Mouse (Mus musculus): ENCODE results near the gene Olfr31. TPM values are rescaled to one million over a fixed set of nuclear protein-coding genes. Genes with fewer than 3 reads are reported as not detected.
A peak's percentile ranks its signal among the peaks of the same experiment; 100 is the strongest.

The Olfr31 gene
- not detected in 2 replicates for polyA plus RNA-seq (2015; fragmentation: Nextera tagmentation; extraction: Ambion mirVana)

GRCm38 (mm10) chr14:14322528-14322927 lies at the start of gene Olfr31:
TSS of gene Olfr31 (plus strand) at chr14:14322828.
- Histone ChIP-seq H3K9ac (no peak within 1 kb of the TSS), H3K4me3 (replicated peaks) (no peak within 1 kb of the TSS), H3K4me1 (replicated peaks) (no peaks in the 10 kb centered on the region), H3K9me3 (no peaks in the 10 kb centered on the region), H3K27me3 (replicated peaks) (no peaks in the 10 kb centered on the region), H3K27ac (no peak within 1 kb of the TSS), H3K4me2 (replicated peaks) (no peak within 1 kb of the TSS), H3K36me3 (no peaks in the 10 kb centered on the region)
- ATAC-seq: no peak

- ATAC-seq: peak; percentile 53; the same call in 1 of the 2 replicates
- no peaks in the 10 kb centered on the region for H3K27me3 ChIP-seq (replicated peaks)
- peak overlapping the region; percentile 22 for H3K4me3 ChIP-seq (replicated peaks)
- H3K9me3 ChIP-seq: no peaks in the 10 kb centered on the region
- H3K27ac ChIP-seq: 0 out of 2 replicates have a peak overlapping the region, but pooled peaks have one; percentile 6
- H3K36me3 ChIP-seq: no peaks in the 10 kb centered on the region
- H3K9ac ChIP-seq: no peak overlapping the region
- H3K4me1 ChIP-seq (replicated peaks): no peaks in the 10 kb centered on the region
- peak overlapping the region; percentile 34; the same call in 1 of the 2 replicates for H3K4me2 ChIP-seq (replicated peaks)
- WGBS: 51% methylated on average over 7 of the region's 7 CpGs
These were observed 28.2 kb upstream of the Olfr31 start for GRCm38 (mm10) chr14:14294426-14294825.

- Histone ChIP-seq H3K36me3 (no peaks in the 10 kb centered on the region), H3K27ac (no peak overlapping the region), H3K9me3 (no peaks in the 10 kb centered on the region), H3K27me3 (replicated peaks) (no peaks in the 10 kb centered on the region), H3K4me3 (replicated peaks) (0 out of 2 replicates have a peak overlapping the region, but pooled peaks have one; percentile 11), H3K9ac (no peak overlapping the region), H3K4me1 (replicated peaks) (no peaks in the 10 kb centered on the region), H3K4me2 (replicated peaks) (peak overlapping the region; percentile 38)
- WGBS: 50% methylated on average over 16 of the region's 16 CpGs
- ATAC-seq: no peak
These were observed 13.7 kb upstream of the Olfr31 start for GRCm38 (mm10) chr14:14308938-14309337.

GRCm38 (mm10) chr14:14309416-14309815 lies 13.2 kb upstream of the Olfr31 start:
- Histone ChIP-seq H3K9me3 (no peaks in the 10 kb centered on the region), H3K4me1 (replicated peaks) (no peaks in the 10 kb centered on the region), H3K36me3 (no peaks in the 10 kb centered on the region), H3K4me2 (replicated peaks) (peak overlapping the region; percentile 38; the same call in 1 of the 2 replicates), H3K9ac (no peak overlapping the region), H3K27me3 (replicated peaks) (no peaks in the 10 kb centered on the region), H3K4me3 (replicated peaks) (no peak overlapping the region), H3K27ac (no peak overlapping the region)
- WGBS: 54% methylated on average over 14 of the region's 14 CpGs
- no peak for ATAC-seq

GRCm38 (mm10) chr14:14345113-14345871 lies 22.7 kb downstream of the Olfr31 start:
- peaks cover 19% of the 10 kb centered on the region for H3K9me3 ChIP-seq
- whole genome bisulfite sequencing: 4% methylated on average over 40 of the region's 40 CpGs
- H3K4me2 ChIP-seq (replicated peaks): peak overlapping the region; percentile 82
- peak; percentile 87 for ATAC-seq
- H3K4me1 ChIP-seq (replicated peaks): no peaks in the 10 kb centered on the region
- peak overlapping the region; percentile 58 for H3K4me3 ChIP-seq (replicated peaks)
- H3K9ac ChIP-seq: peak overlapping the region; percentile 45
- H3K27ac ChIP-seq: peak overlapping the region; percentile 76
- no peaks in the 10 kb centered on the region for H3K27me3 ChIP-seq (replicated peaks)
- peaks cover 12% of the 10 kb centered on the region for H3K36me3 ChIP-seq

GRCm38 (mm10) chr14:14345948-14346812 lies 23.6 kb downstream of the Olfr31 start, which contains the start of gene Il3ra:
TSS of gene Il3ra (plus strand) at chr14:14346275.
- Histone ChIP-seq H3K4me2 (replicated peaks) (peak within 1 kb of the TSS; percentile 82), H3K27me3 (replicated peaks) (no peaks in the 10 kb centered on the region), H3K4me3 (replicated peaks) (peak within 1 kb of the TSS; percentile 58), H3K9me3 (peaks cover 22% of the 10 kb centered on the region), H3K4me1 (replicated peaks) (no peaks in the 10 kb centered on the region), H3K27ac (peak within 1 kb of the TSS; percentile 76), H3K9ac (peak within 1 kb of the TSS; percentile 45), H3K36me3 (peaks cover 14% of the 10 kb centered on the region)
- 3% methylated on average over 69 of the region's 69 CpGs for WGBS
- peak; percentile 69 for ATAC-seq

GRCm38 (mm10) chr14:14346813-14347100 lies 24.1 kb downstream of the Olfr31 start:
- Histone ChIP-seq H3K4me3 (replicated peaks) (peak overlapping the region; percentile 58), H3K9ac (no peak overlapping the region), H3K27ac (no peak overlapping the region), H3K9me3 (peaks cover 24% of the 10 kb centered on the region), H3K4me2 (replicated peaks) (peak overlapping the region; percentile 82), H3K27me3 (replicated peaks) (no peaks in the 10 kb centered on the region), H3K4me1 (replicated peaks) (no peaks in the 10 kb centered on the region), H3K36me3 (peaks cover 19% of the 10 kb centered on the region)
- ATAC-seq: peak; percentile 14; the same call in 1 of the 2 replicates
- WGBS: 24% methylated on average over 15 of the region's 16 CpGs

- Histone ChIP-seq H3K9ac (no peak overlapping the region), H3K27me3 (replicated peaks) (no peaks in the 10 kb centered on the region), H3K4me3 (replicated peaks) (no peak overlapping the region), H3K4me2 (replicated peaks) (0 out of 2 replicates have a peak overlapping the region, but pooled peaks have one; percentile 82), H3K9me3 (peaks cover 24% of the 10 kb centered on the region), H3K4me1 (replicated peaks) (no peaks in the 10 kb centered on the region), H3K36me3 (peaks cover 19% of the 10 kb centered on the region), H3K27ac (no peak overlapping the region)
- ATAC-seq: peak; percentile 2; the same call in 1 of the 2 replicates
- 81% methylated on average over 17 of the region's 17 CpGs for WGBS
These were observed 24.7 kb downstream of the Olfr31 start for GRCm38 (mm10) chr14:14347151-14347835.

GRCm38 (mm10) chr14:14347836-14348621 lies 25.4 kb downstream of the Olfr31 start:
- peaks cover 19% of the 10 kb centered on the region for H3K36me3 ChIP-seq
- no peak overlapping the region for H3K27ac ChIP-seq
- peaks cover 24% of the 10 kb centered on the region for H3K9me3 ChIP-seq
- WGBS: 94% methylated on average over 14 of the region's 14 CpGs
- no peak for ATAC-seq
- H3K27me3 ChIP-seq (replicated peaks): no peaks in the 10 kb centered on the region
- no peak overlapping the region for H3K4me3 ChIP-seq (replicated peaks)
- H3K4me1 ChIP-seq (replicated peaks): no peaks in the 10 kb centered on the region
- no peak overlapping the region for H3K4me2 ChIP-seq (replicated peaks)
- H3K9ac ChIP-seq: no peak overlapping the region

GRCm38 (mm10) chr14:14348674-14349401 lies 26.2 kb downstream of the Olfr31 start:
- H3K27me3 ChIP-seq (replicated peaks): no peaks in the 10 kb centered on the region
- no peak overlapping the region for H3K9ac ChIP-seq
- no peak overlapping the region for H3K4me3 ChIP-seq (replicated peaks)
- peaks cover 19% of the 10 kb centered on the region for H3K36me3 ChIP-seq
- no peaks in the 10 kb centered on the region for H3K4me1 ChIP-seq (replicated peaks)
- H3K27ac ChIP-seq: no peak overlapping the region
- WGBS: 98% methylated on average over 26 of the region's 26 CpGs
- H3K4me2 ChIP-seq (replicated peaks): no peak overlapping the region
- H3K9me3 ChIP-seq: peaks cover 26% of the 10 kb centered on the region
- no peak for ATAC-seq

Measured in intestine, embryonic 15.5 days (tissue).